Mouse (Mus musculus) MEL (cell line): Measurements from ENCODE around the gene Rsph6a.

Experiments used
- CHD1 ChIP-seq: IDR thresholded peaks from 2 replicates; pipeline ENCODE4 v1.6.1; 2012; ENCODE audit warnings: low read depth, mild to moderate bottlenecking, inconsistent platforms, low read length, improper control_type of control experiment
- CTCF ChIP-seq, 3 experiments: IDR thresholded peaks in 2 of 3; conservative IDR thresholded peaks in 1 of 3; 2 replicates each; pipeline ENCODE4 v1.5.1; 2011 to 2012; ENCODE audit warnings: low read length in 3 of 3, low read depth in 2 of 3, mild to moderate bottlenecking in 2 of 3, improper control_type of control experiment in 1 of 3, inconsistent platforms in 1 of 3, mixed read lengths in 1 of 3, moderate library complexity in 1 of 3; ENCODE audit not compliant: control insufficient read depth in 1 of 3, insufficient read depth in 1 of 3, poor library complexity in 1 of 3, severe bottlenecking in 1 of 3
- MXI1 ChIP-seq: IDR thresholded peaks from 2 replicates; pipeline ENCODE4 v1.6.1; 2011; ENCODE audit warnings: mild to moderate bottlenecking, low read depth, low read length, improper control_type of control experiment
- MYC ChIP-seq: IDR thresholded peaks from 2 replicates; pipeline ENCODE4 v1.6.1; 2011; ENCODE audit warnings: low read depth, mild to moderate bottlenecking, low read length, improper control_type of control experiment, moderate library complexity
- POLR2A ChIP-seq, 2 experiments: IDR thresholded peaks; 2 replicates each; pipeline ENCODE4 v1.6.1; 2011 to 2012; ENCODE audit warnings: low read length in 2 of 2, mild to moderate bottlenecking in 2 of 2, control low read depth in 1 of 2, improper control_type of control experiment in 1 of 2, low read depth in 1 of 2, moderate library complexity in 1 of 2; ENCODE audit not compliant: control insufficient read depth in 1 of 2, insufficient read depth in 1 of 2, poor library complexity in 1 of 2
- POLR2AphosphoS2 ChIP-seq: IDR thresholded peaks from 2 replicates; pipeline ENCODE4 v1.6.1; 2011; ENCODE audit warnings: low read length, improper control_type of control experiment
- POLR2AphosphoS5 ChIP-seq: IDR thresholded peaks from 2 replicates; pipeline ENCODE4 v1.6.1; 2012; ENCODE audit warnings: low read depth, borderline replicate concordance, mild to moderate bottlenecking, inconsistent platforms, low read length, moderate library complexity, mixed read lengths
- USF2 ChIP-seq, 2 experiments: IDR thresholded peaks; 2 replicates each; pipeline ENCODE4 v1.6.1; 2011 to 2012; ENCODE audit warnings: improper control_type of control experiment in 2 of 2, low read length in 2 of 2, borderline replicate concordance in 1 of 2, inconsistent platforms in 1 of 2, low read depth in 1 of 2, mild to moderate bottlenecking in 1 of 2; ENCODE audit not compliant: insufficient read depth in 1 of 2

DNA sequence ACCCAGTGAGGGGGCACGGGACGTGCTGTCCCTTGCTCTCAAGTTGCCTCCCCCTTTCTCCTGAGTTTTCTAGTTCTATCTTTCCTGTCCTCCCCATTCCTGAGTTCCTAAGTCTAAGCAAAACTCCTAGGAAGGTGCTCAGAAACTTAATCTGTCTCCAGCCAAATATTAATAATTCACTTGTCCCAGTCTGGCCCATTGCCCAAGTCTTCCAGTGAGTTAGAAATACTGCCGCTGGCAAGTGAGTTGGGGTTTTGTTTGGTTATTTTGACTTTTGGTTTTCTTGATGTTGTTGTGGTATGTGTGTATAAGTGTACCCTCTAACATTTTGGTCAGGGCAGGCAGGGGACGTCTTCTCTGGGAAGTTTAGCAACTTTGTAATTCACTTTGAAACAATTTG is 67.2 kb downstream of the Rsph6a start:
- TF ChIP-seq POLR2AphosphoS2 = no peak
- TF ChIP-seq POLR2AphosphoS5 = no peak
- TF ChIP-seq CTCF (IDR thresholded peaks at IDR 0.05 in 2 of 3, conservative IDR thresholded peaks at IDR 0.05 in 1 of 3; ENCODE audit: control insufficient read depth in 1 of 3, insufficient read depth in 1 of 3, low read depth in 2 of 3, low read length in 3 of 3, poor library complexity in 1 of 3, severe bottlenecking in 1 of 3) = no peak
- no peak for TF ChIP-seq POLR2A (IDR thresholded peaks at IDR 0.05; ENCODE audit: control insufficient read depth in 1 of 2, insufficient read depth in 1 of 2, low read depth in 1 of 2, low read length in 2 of 2, poor library complexity in 1 of 2)
- no peak for TF ChIP-seq CHD1
- TF ChIP-seq USF2 (IDR thresholded peaks at IDR 0.05; ENCODE audit: borderline replicate concordance in 1 of 2, insufficient read depth in 1 of 2, low read depth in 1 of 2, low read length in 2 of 2) = no peak
- TF ChIP-seq MXI1 = no peak
- no peak for TF ChIP-seq MYC
